Mouse (Mus musculus): ENCODE measurements around the gene Gpkow.

DNA sequence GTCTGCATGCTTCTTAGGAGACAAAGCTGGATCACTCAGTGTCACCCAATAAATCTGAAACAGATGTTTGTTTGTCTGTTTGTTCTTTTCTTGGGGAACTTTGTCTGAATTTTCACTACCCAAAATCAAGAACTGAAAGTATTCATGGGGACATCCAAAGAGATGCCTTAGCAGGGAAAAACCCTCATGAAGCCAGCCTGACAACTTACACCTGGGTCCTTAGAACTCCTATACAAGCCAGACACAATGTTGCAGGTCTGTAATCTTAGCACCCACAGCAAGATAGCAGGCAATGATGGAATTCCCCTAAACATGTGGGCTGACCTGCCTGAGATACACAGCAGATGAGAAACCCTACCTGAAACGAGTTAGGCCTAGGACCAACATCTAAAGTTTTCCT is 48.0 kb downstream of the Gpkow start:
- TF ChIP-seq CTCF (IDR thresholded peaks at IDR 0.05; ENCODE audit: low read depth) (no peak), EP300 (IDR thresholded peaks at IDR 0.05; ENCODE audit: low read depth) (no peak)

Measured in heart, postnatal 0 days (tissue).